Mouse (Mus musculus): Measurements from ENCODE around the gene Arhgef3. TPM values are rescaled to one million over a fixed set of nuclear protein-coding genes. Genes with fewer than 3 reads are reported as not detected.

Gene Arhgef3
- polyA plus RNA-seq, 1 experiment: 2.6 TPM

- H3K27me3 ChIP-seq (ENCODE audit: control insufficient read depth, insufficient read depth, low read length, poor library complexity, severe bottlenecking): no peaks in the 10 kb centered on the region
- H3K27ac ChIP-seq (ENCODE audit: insufficient read depth, low read length): no peak overlapping the region
- no peak overlapping the region for H3K9ac ChIP-seq (ENCODE audit: low read depth, poor library complexity, severe bottlenecking)
- no peaks in the 10 kb centered on the region for H3K36me3 ChIP-seq (ENCODE audit: control insufficient read depth, insufficient read depth, low read length, poor library complexity, severe bottlenecking)
- TF ChIP-seq CTCF (IDR thresholded peaks at IDR 0.05; ENCODE audit: low read depth, low read length): no peak
- no peak for TF ChIP-seq EP300 (IDR thresholded peaks at IDR 0.05; ENCODE audit: insufficient read depth, low read depth, low read length)
- TF ChIP-seq POLR2A (IDR thresholded peaks at IDR 0.05; ENCODE audit: insufficient read depth, low read length): no peak
- no peaks in the 10 kb centered on the region for H3K9me3 ChIP-seq (replicated peaks; ENCODE audit: control insufficient read depth, insufficient read depth, low read length, poor library complexity, severe bottlenecking)
- H3K4me1 ChIP-seq (ENCODE audit: control insufficient read depth, insufficient read depth, low read length): peaks cover 2% of the 10 kb centered on the region
- H3K4me3 ChIP-seq (ENCODE audit: low read depth, low read length): no peak overlapping the region
Measured at GRCm38 (mm10) chr14:27393806-27394205, 279.1 kb downstream of the Arhgef3 start.

GRCm38 (mm10) chr14:27396424-27396823 lies 281.7 kb downstream of the Arhgef3 start:
- H3K4me3 ChIP-seq (ENCODE audit: low read depth, low read length): no peak overlapping the region
- H3K27ac ChIP-seq (ENCODE audit: insufficient read depth, low read length): no peak overlapping the region
- H3K4me1 ChIP-seq (ENCODE audit: control insufficient read depth, insufficient read depth, low read length): peaks cover 2% of the 10 kb centered on the region
- no peak overlapping the region for H3K9ac ChIP-seq (ENCODE audit: low read depth, poor library complexity, severe bottlenecking)
- TF ChIP-seq EP300 (IDR thresholded peaks at IDR 0.05; ENCODE audit: insufficient read depth, low read depth, low read length) (no peak), POLR2A (IDR thresholded peaks at IDR 0.05; ENCODE audit: insufficient read depth, low read length) (no peak), CTCF (IDR thresholded peaks at IDR 0.05; ENCODE audit: low read depth, low read length) (no peak)
- no peaks in the 10 kb centered on the region for H3K27me3 ChIP-seq (ENCODE audit: control insufficient read depth, insufficient read depth, low read length, poor library complexity, severe bottlenecking)
- H3K36me3 ChIP-seq (ENCODE audit: control insufficient read depth, insufficient read depth, low read length, poor library complexity, severe bottlenecking): no peaks in the 10 kb centered on the region
- no peaks in the 10 kb centered on the region for H3K9me3 ChIP-seq (replicated peaks; ENCODE audit: control insufficient read depth, insufficient read depth, low read length, poor library complexity, severe bottlenecking)

DNA sequence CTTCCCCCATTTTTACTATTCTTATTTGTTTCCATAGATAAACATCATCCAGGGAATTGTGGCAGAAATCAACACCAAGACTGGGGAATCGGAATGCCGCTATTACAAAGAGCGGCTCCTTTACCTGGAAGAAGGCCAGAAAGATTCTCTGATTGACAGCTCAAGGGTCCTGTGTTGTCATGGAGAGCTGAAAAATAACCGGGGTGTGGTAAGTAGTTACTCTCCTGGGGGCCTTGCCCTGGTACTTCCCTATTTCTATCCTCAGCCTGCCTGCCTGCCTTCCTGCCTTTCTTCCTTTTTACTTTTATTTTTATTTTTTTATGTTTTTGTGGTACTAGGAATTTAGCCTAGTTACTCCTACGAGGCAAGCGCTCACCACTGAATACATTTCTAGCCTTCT lies 282.8 kb downstream of the Arhgef3 start:
- Histone ChIP-seq H3K27ac (ENCODE audit: insufficient read depth, low read length) (no peak overlapping the region), H3K9ac (ENCODE audit: low read depth, poor library complexity, severe bottlenecking) (no peak overlapping the region), H3K36me3 (ENCODE audit: control insufficient read depth, insufficient read depth, low read length, poor library complexity, severe bottlenecking) (no peaks in the 10 kb centered on the region), H3K27me3 (ENCODE audit: control insufficient read depth, insufficient read depth, low read length, poor library complexity, severe bottlenecking) (no peaks in the 10 kb centered on the region), H3K4me1 (ENCODE audit: control insufficient read depth, insufficient read depth, low read length) (peaks cover 2% of the 10 kb centered on the region), H3K9me3 (replicated peaks; ENCODE audit: control insufficient read depth, insufficient read depth, low read length, poor library complexity, severe bottlenecking) (no peaks in the 10 kb centered on the region), H3K4me3 (ENCODE audit: low read depth, low read length) (no peak overlapping the region)
- no peak for TF ChIP-seq CTCF (IDR thresholded peaks at IDR 0.05; ENCODE audit: low read depth, low read length)
- no peak for TF ChIP-seq POLR2A (IDR thresholded peaks at IDR 0.05; ENCODE audit: insufficient read depth, low read length)
- no peak for TF ChIP-seq EP300 (IDR thresholded peaks at IDR 0.05; ENCODE audit: insufficient read depth, low read depth, low read length)

GRCm38 (mm10) chr14:27400495-27400894 lies 285.8 kb downstream of the Arhgef3 start:
- Histone ChIP-seq H3K4me3 (ENCODE audit: low read depth, low read length) (no peak overlapping the region), H3K9me3 (replicated peaks; ENCODE audit: control insufficient read depth, insufficient read depth, low read length, poor library complexity, severe bottlenecking) (no peaks in the 10 kb centered on the region), H3K27me3 (ENCODE audit: control insufficient read depth, insufficient read depth, low read length, poor library complexity, severe bottlenecking) (no peaks in the 10 kb centered on the region), H3K4me1 (ENCODE audit: control insufficient read depth, insufficient read depth, low read length) (peaks cover 2% of the 10 kb centered on the region), H3K9ac (ENCODE audit: low read depth, poor library complexity, severe bottlenecking) (no peak overlapping the region), H3K27ac (ENCODE audit: insufficient read depth, low read length) (no peak overlapping the region), H3K36me3 (ENCODE audit: control insufficient read depth, insufficient read depth, low read length, poor library complexity, severe bottlenecking) (no peaks in the 10 kb centered on the region)
- TF ChIP-seq CTCF (IDR thresholded peaks at IDR 0.05; ENCODE audit: low read depth, low read length) (no peak), EP300 (IDR thresholded peaks at IDR 0.05; ENCODE audit: insufficient read depth, low read depth, low read length) (no peak), POLR2A (IDR thresholded peaks at IDR 0.05; ENCODE audit: insufficient read depth, low read length) (no peak)

DNA sequence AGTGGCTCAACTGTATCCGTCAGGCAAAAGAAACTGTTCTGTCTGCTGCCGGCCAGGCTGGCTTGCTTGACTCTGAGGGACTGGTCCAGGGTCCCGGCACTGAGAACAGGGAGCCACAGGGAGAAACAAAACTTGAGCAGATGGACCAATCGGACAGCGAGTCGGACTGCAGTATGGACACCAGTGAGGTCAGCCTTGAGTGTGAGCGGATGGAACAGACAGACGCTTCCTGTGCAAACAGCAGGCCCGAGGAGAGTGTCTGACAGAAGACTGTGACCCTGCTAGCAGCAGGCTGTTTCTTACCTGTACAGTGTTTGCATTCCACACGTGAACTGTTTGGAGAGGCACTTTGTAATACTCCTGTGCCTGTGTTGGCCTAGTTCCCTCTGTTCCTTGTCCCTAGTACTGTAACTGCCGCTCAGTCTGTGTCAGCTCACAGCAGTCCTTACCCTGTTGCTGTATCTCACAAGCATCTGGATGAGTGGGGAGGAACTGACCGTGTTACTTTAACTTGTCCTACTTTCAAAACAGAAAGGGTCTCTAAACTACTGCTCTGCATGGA lies 287.1 kb downstream of the Arhgef3 start:
- Histone ChIP-seq H3K9ac (ENCODE audit: low read depth, poor library complexity, severe bottlenecking) (no peak overlapping the region), H3K9me3 (replicated peaks; ENCODE audit: control insufficient read depth, insufficient read depth, low read length, poor library complexity, severe bottlenecking) (no peaks in the 10 kb centered on the region), H3K4me1 (ENCODE audit: control insufficient read depth, insufficient read depth, low read length) (no peaks in the 10 kb centered on the region), H3K27me3 (ENCODE audit: control insufficient read depth, insufficient read depth, low read length, poor library complexity, severe bottlenecking) (no peaks in the 10 kb centered on the region), H3K27ac (ENCODE audit: insufficient read depth, low read length) (no peak overlapping the region), H3K4me3 (ENCODE audit: low read depth, low read length) (no peak overlapping the region), H3K36me3 (ENCODE audit: control insufficient read depth, insufficient read depth, low read length, poor library complexity, severe bottlenecking) (no peaks in the 10 kb centered on the region)
- TF ChIP-seq CTCF (IDR thresholded peaks at IDR 0.05; ENCODE audit: low read depth, low read length) (no peak), POLR2A (IDR thresholded peaks at IDR 0.05; ENCODE audit: insufficient read depth, low read length) (no peak), EP300 (IDR thresholded peaks at IDR 0.05; ENCODE audit: insufficient read depth, low read depth, low read length) (no peak)

DNA sequence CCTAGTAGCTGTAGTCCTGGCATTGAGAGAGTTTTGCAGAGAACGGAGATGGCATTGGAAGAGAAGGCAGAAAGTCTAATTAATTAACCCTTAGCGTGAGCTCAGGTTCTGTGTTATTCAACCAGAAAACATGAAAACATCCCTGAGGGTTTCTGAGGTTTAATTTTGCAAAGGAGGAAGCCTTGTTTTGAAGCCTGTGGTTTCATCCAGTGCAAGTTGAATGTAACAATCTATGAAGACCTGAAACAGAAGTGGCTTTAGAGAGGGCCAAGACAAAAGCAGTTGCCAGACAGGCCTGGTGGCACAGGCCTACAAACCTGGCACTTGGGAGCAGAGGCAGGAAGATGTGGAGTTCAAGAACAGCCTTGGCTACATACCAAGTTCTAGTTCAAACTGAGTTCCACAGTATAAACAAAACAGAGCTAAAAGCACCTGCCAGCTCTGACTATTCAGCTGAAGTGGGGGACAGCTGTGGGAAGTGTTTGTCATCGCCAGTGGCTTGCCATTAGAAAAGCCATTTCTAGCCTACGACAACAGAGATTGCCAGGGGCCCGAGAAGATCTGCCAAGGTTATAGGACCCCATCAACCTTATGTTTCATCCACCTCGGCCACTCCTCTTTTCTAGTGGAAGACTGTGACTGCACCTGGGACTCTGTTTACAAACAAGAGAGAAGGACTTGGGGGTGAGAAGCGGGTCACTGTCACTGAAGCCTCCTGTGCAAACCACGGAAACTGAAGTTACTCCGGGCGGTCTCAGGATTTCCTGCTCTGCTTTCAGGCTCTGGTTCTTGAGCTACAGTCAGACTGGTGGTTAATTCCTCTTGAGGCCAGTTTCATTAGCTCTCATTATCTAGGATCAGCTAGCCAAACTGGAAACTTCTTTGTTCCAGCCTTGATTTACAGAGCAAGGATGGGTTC lies 287.9 kb downstream of the Arhgef3 start:
- TF ChIP-seq POLR2A (IDR thresholded peaks at IDR 0.05; ENCODE audit: insufficient read depth, low read length): no peak
- TF ChIP-seq EP300 (IDR thresholded peaks at IDR 0.05; ENCODE audit: insufficient read depth, low read depth, low read length): no peak
- no peak for TF ChIP-seq CTCF (IDR thresholded peaks at IDR 0.05; ENCODE audit: low read depth, low read length)
- H3K4me1 ChIP-seq (ENCODE audit: control insufficient read depth, insufficient read depth, low read length): no peaks in the 10 kb centered on the region
- H3K27ac ChIP-seq (ENCODE audit: insufficient read depth, low read length): no peak overlapping the region
- H3K9me3 ChIP-seq (replicated peaks; ENCODE audit: control insufficient read depth, insufficient read depth, low read length, poor library complexity, severe bottlenecking): no peaks in the 10 kb centered on the region
- H3K27me3 ChIP-seq (ENCODE audit: control insufficient read depth, insufficient read depth, low read length, poor library complexity, severe bottlenecking): no peaks in the 10 kb centered on the region
- no peak overlapping the region for H3K4me3 ChIP-seq (ENCODE audit: low read depth, low read length)
- no peak overlapping the region for H3K9ac ChIP-seq (ENCODE audit: low read depth, poor library complexity, severe bottlenecking)
- no peaks in the 10 kb centered on the region for H3K36me3 ChIP-seq (ENCODE audit: control insufficient read depth, insufficient read depth, low read length, poor library complexity, severe bottlenecking)
